Mouse (Mus musculus) MEL (cell line): Measurements from ENCODE around the gene Lcp1. TPM values are rescaled to one million over a fixed set of nuclear protein-coding genes. Genes with fewer than 3 reads are reported as not detected.

ENCODE experiments used
- DNase-seq: peaks from one replicate; pipeline ENCODE4 v3.0.0; 2011; ENCODE audit warnings: low read depth, low spot score
- H3K27ac ChIP-seq: 2 replicates; pipeline ENCODE4 v1.5.1; 2012; ENCODE audit warnings: low read depth, mild to moderate bottlenecking, control low read depth, low read length, moderate library complexity; ENCODE audit not compliant: control insufficient read depth
- H3K27me3 ChIP-seq, 2 experiments: fragments of 150-350 bp in 1 of 2; sonication (generic) in 1 of 2; 2 replicates each; pipeline ENCODE4 v1.6.1; 2012; ENCODE audit warnings: low read length in 2 of 2, mild to moderate bottlenecking in 2 of 2, improper control_type of control experiment in 1 of 2, moderate library complexity in 1 of 2; ENCODE audit not compliant: insufficient read depth in 2 of 2, control insufficient read depth in 1 of 2
- H3K36me3 ChIP-seq, 2 experiments: 2 replicates each; pipeline ENCODE4 v1.6.1; 2012 to 2014; ENCODE audit warnings: low read length in 2 of 2, improper control_type of control experiment in 1 of 2, inconsistent platforms in 1 of 2, mild to moderate bottlenecking in 1 of 2; ENCODE audit not compliant: insufficient read depth in 2 of 2, control insufficient read depth in 1 of 2
- H3K4me1 ChIP-seq, 2 experiments: fragments of 150-350 bp in 1 of 2; sonication (generic) in 1 of 2; 2 replicates each; pipeline ENCODE4 v1.6.1; 2012; ENCODE audit warnings: low read length in 2 of 2, improper control_type of control experiment in 1 of 2, mild to moderate bottlenecking in 1 of 2; ENCODE audit not compliant: insufficient read depth in 2 of 2, control insufficient read depth in 1 of 2
- H3K4me3 ChIP-seq, 2 experiments: fragments of 150-350 bp in 1 of 2; sonication (generic) in 1 of 2; 2 replicates each; pipeline ENCODE4 v1.5.1; 2012; ENCODE audit warnings: low read depth in 2 of 2, low read length in 2 of 2, mild to moderate bottlenecking in 2 of 2, moderate library complexity in 2 of 2, control low read depth in 1 of 2, improper control_type of control experiment in 1 of 2; ENCODE audit not compliant: control insufficient read depth in 1 of 2, insufficient read depth in 1 of 2
- H3K79me2 ChIP-seq: 2 replicates; pipeline ENCODE4 v1.6.1; 2012; ENCODE audit warnings: mild to moderate bottlenecking, low read length, moderate library complexity; ENCODE audit not compliant: control insufficient read depth, poor library complexity, insufficient read depth
- H3K9ac ChIP-seq: 2 replicates; pipeline ENCODE4 v1.6.1; 2012; ENCODE audit warnings: low read depth, mild to moderate bottlenecking, control low read depth, low read length, moderate library complexity; ENCODE audit not compliant: control insufficient read depth, poor library complexity, severe bottlenecking
- H3K9me3 ChIP-seq: fragments of 150-350 bp; sonication (generic); replicated peaks from 2 replicates; pipeline ENCODE4 v1.6.1; 2012; ENCODE audit warnings: mild to moderate bottlenecking, low read length, improper control_type of control experiment, moderate library complexity; ENCODE audit not compliant: insufficient read depth
- CHD1 ChIP-seq: IDR thresholded peaks from 2 replicates; pipeline ENCODE4 v1.6.1; 2012; ENCODE audit warnings: low read depth, mild to moderate bottlenecking, inconsistent platforms, low read length, improper control_type of control experiment
- CTCF ChIP-seq, 3 experiments: IDR thresholded peaks in 2 of 3; conservative IDR thresholded peaks in 1 of 3; 2 replicates each; pipeline ENCODE4 v1.5.1; 2011 to 2012; ENCODE audit warnings: low read length in 3 of 3, low read depth in 2 of 3, mild to moderate bottlenecking in 2 of 3, improper control_type of control experiment in 1 of 3, inconsistent platforms in 1 of 3, mixed read lengths in 1 of 3, moderate library complexity in 1 of 3; ENCODE audit not compliant: control insufficient read depth in 1 of 3, insufficient read depth in 1 of 3, poor library complexity in 1 of 3, severe bottlenecking in 1 of 3
- E2F4 ChIP-seq: IDR thresholded peaks from 2 replicates; pipeline ENCODE4 v1.6.1; 2011; ENCODE audit warnings: low read depth, low read length, improper control_type of control experiment, borderline replicate concordance
- ELF1 ChIP-seq: IDR thresholded peaks from 2 replicates; pipeline ENCODE4 v1.6.1; 2014; ENCODE audit warnings: low read depth, mild to moderate bottlenecking, inconsistent platforms, low read length, improper control_type of control experiment, moderate library complexity
- EP300 ChIP-seq, 2 experiments: IDR thresholded peaks; 2 replicates each; pipeline ENCODE4 v1.6.1; 2011; ENCODE audit warnings: improper control_type of control experiment in 2 of 2, low read length in 2 of 2, low read depth in 1 of 2, mild to moderate bottlenecking in 1 of 2
- GABPA ChIP-seq: IDR thresholded peaks from 2 replicates; pipeline ENCODE4 v1.6.1; 2012; ENCODE audit warnings: low read depth, mild to moderate bottlenecking, inconsistent platforms, low read length, improper control_type of control experiment, moderate library complexity
- KAT2A ChIP-seq: conservative IDR thresholded peaks from 2 replicates; pipeline ENCODE4 v1.6.1; 2012; ENCODE audit warnings: low read depth, low read length, improper control_type of control experiment, inconsistent platforms
- MAZ ChIP-seq: IDR thresholded peaks from 2 replicates; pipeline ENCODE4 v1.6.1; 2012; ENCODE audit warnings: low read depth, mild to moderate bottlenecking, inconsistent platforms, low read length, improper control_type of control experiment
- MXI1 ChIP-seq: IDR thresholded peaks from 2 replicates; pipeline ENCODE4 v1.6.1; 2011; ENCODE audit warnings: mild to moderate bottlenecking, low read depth, low read length, improper control_type of control experiment
- MYB ChIP-seq: IDR thresholded peaks from 2 replicates; pipeline ENCODE4 v1.6.1; 2011; ENCODE audit warnings: mild to moderate bottlenecking, low read depth, low read length, improper control_type of control experiment
- MYC ChIP-seq: IDR thresholded peaks from 2 replicates; pipeline ENCODE4 v1.6.1; 2011; ENCODE audit warnings: low read depth, mild to moderate bottlenecking, low read length, improper control_type of control experiment, moderate library complexity
- SIN3A ChIP-seq: IDR thresholded peaks from 2 replicates; pipeline ENCODE4 v1.6.1; 2012; ENCODE audit warnings: low read length, improper control_type of control experiment, inconsistent platforms
- SMC3 ChIP-seq: IDR thresholded peaks from 2 replicates; pipeline ENCODE4 v1.6.1; 2011; ENCODE audit warnings: low read depth, low read length, improper control_type of control experiment
- UBTF ChIP-seq: IDR thresholded peaks from 2 replicates; pipeline ENCODE4 v1.6.1; 2012; ENCODE audit warnings: low read depth, mild to moderate bottlenecking, inconsistent platforms, low read length, improper control_type of control experiment, moderate library complexity, borderline replicate concordance; ENCODE audit not compliant: insufficient read depth
- USF1 ChIP-seq: IDR thresholded peaks from 2 replicates; pipeline ENCODE4 v1.6.1; 2014; ENCODE audit warnings: low read depth, mild to moderate bottlenecking, inconsistent platforms, low read length, improper control_type of control experiment, moderate library complexity
- ZNF384 ChIP-seq: IDR thresholded peaks from 2 replicates; pipeline ENCODE4 v1.6.1; 2012; ENCODE audit warnings: low read depth, mild to moderate bottlenecking, inconsistent platforms, low read length, improper control_type of control experiment
- polyA plus RNA-seq, 2 experiments: library from polyadenylated mRNA; stranded (reverse) in 1 of 2; unstranded in 1 of 2; fragments of >175 nt in 1 of 2; fragments of >200 nt in 1 of 2; gene quantifications; 2 replicates each; pipeline versions ENCODE4 v1.2.1 to v1.2.4; 2012; ENCODE audit warnings: low replicate concordance in 2 of 2, low read depth in 1 of 2; ENCODE audit not compliant: insufficient read length in 2 of 2, insufficient read depth in 1 of 2, missing spikeins in 1 of 2
- total RNA-seq: library from RNA; depleted of rRNA; stranded (reverse); fragments of 300-350 nt; gene quantifications from 2 replicates; pipeline ENCODE4 v1.2.3, GENCODE M21; 2012

The Lcp1 gene
- total and polyA plus RNA-seq, 3 experiments: 11.0 to 20.3 TPM; not detected in 1

- Histone ChIP-seq H3K4me3 (no peak overlapping the region), H3K27me3 (no peaks in the 10 kb centered on the region), H3K27ac (no peak overlapping the region), H3K9ac (no peak overlapping the region), H3K79me2 (no peaks in the 10 kb centered on the region), H3K4me1 (peaks cover 1 to 9% of the 10 kb centered on the region in 2 experiments; a peak in 2 of 4 replicates), H3K36me3 (peaks cover 0 to 8% of the 10 kb centered on the region in 2 experiments; a peak in 2 of 4 replicates)
- no peak for DNase-seq
- TF ChIP-seq USF1 (no peak), EP300 (IDR thresholded peaks at IDR 0.05; ENCODE audit: low read depth in 1 of 2, low read length in 2 of 2) (no peak), MYB (no peak), CTCF (IDR thresholded peaks at IDR 0.05 in 2 of 3, conservative IDR thresholded peaks at IDR 0.05 in 1 of 3; ENCODE audit: control insufficient read depth in 1 of 3, insufficient read depth in 1 of 3, low read depth in 2 of 3, low read length in 3 of 3, poor library complexity in 1 of 3, severe bottlenecking in 1 of 3) (no peak), SIN3A (no peak), E2F4 (no peak)
- TF ChIP-seq, all 39 proteins: peak for 0
- no peaks in the 10 kb centered on the region for H3K9me3 ChIP-seq
Observed at GRCm38 (mm10) chr14:75165574-75166131, 34.8 kb downstream of the Lcp1 start.

GRCm38 (mm10) chr14:75168501-75168900 lies 37.6 kb downstream of the Lcp1 start:
- H3K79me2 ChIP-seq: no peaks in the 10 kb centered on the region
- no peaks in the 10 kb centered on the region for H3K27me3 ChIP-seq
- no peak overlapping the region for H3K4me3 ChIP-seq
- H3K36me3 ChIP-seq: peaks cover 0 to 14% of the 10 kb centered on the region in 2 experiments; a peak in 2 of 4 replicates
- H3K4me1 ChIP-seq: peaks cover 1 to 9% of the 10 kb centered on the region in 2 experiments; a peak in 2 of 4 replicates
- DNase-seq: peak; percentile 53
- H3K9me3 ChIP-seq: no peaks in the 10 kb centered on the region
- H3K9ac ChIP-seq: no peak overlapping the region
- H3K27ac ChIP-seq: no peak overlapping the region
- TF ChIP-seq SMC3 (no peak), MXI1 (no peak), MAZ (no peak), ELF1 (peak; percentile 41; the same call in 1 of the 2 replicates), GABPA (no peak), MYB (no peak), KAT2A (no peak), UBTF (no peak), CHD1 (no peak), ZNF384 (peak; percentile 79), MYC (no peak)
